In genomic region chr9:90255844-90256405, GRCm38 (mm10) we compare ENCODE assay signal across 13 mouse cellular contexts. TPM values are rescaled to one million over a fixed set of nuclear protein-coding genes. Genes with fewer than 3 reads are reported as not detected.
DNase-seq lines count a peak whose midpoint lies in the region; ATAC-seq and TF ChIP-seq lines count a peak whose summit lies in the region.
"Had no signal": no experiment of that assay in that cellular context is flagged by ENCODE, and none has a peak within 500 bp of the region (broad histone marks: within the 10 kb centered on the region; RNA-seq: fewer than 3 reads in every experiment).

No protein-coding gene starts in this region.

- H3K4me2 ChIP-seq in lung, postnatal 0 days (replicated peaks; ENCODE audit: low read depth, low read length) = no peak overlapping the region
- no peak overlapping the region for H3K4me2 ChIP-seq in hindbrain, embryonic 11.5 days (replicated peaks; ENCODE audit: low read depth, low read length)
- no peak overlapping the region for H3K4me2 ChIP-seq in midbrain, embryonic 14.5 days (ENCODE audit: low read length)
- H3K4me2 ChIP-seq: heart, embryonic 13.5 days had no signal

- H3K4me1 ChIP-seq in lung, postnatal 0 days (ENCODE audit: insufficient read depth, low read depth, low read length) = peaks cover 23% of the 10 kb centered on the region
- peaks cover 27% of the 10 kb centered on the region for H3K4me1 ChIP-seq in lung, adult 2 months (ENCODE audit: control insufficient read depth, insufficient read depth, low read length)
- H3K4me1 ChIP-seq in hindbrain, embryonic 11.5 days (replicated peaks; ENCODE audit: control insufficient read depth, insufficient read depth, low read length) = no peaks in the 10 kb centered on the region
- no peaks in the 10 kb centered on the region for H3K4me1 ChIP-seq in midbrain, embryonic 14.5 days (ENCODE audit: control insufficient read depth, insufficient read depth, low read length)

- H3K27ac ChIP-seq in lung, postnatal 0 days (ENCODE audit: low read length) = no peak overlapping the region
- no peak overlapping the region for H3K27ac ChIP-seq in hindbrain, embryonic 11.5 days (ENCODE audit: low read depth, low read length)
- H3K27ac ChIP-seq in midbrain, embryonic 14.5 days (replicated peaks; ENCODE audit: low read depth, low read length) = no peak overlapping the region
- H3K27ac ChIP-seq: heart, embryonic 13.5 days had no signal

- no peaks in the 10 kb centered on the region for H3K27me3 ChIP-seq in lung, postnatal 0 days (replicated peaks; ENCODE audit: insufficient read depth, low read length)
- no peaks in the 10 kb centered on the region for H3K27me3 ChIP-seq in hindbrain, embryonic 11.5 days (ENCODE audit: control insufficient read depth, insufficient read depth, low read length)
- H3K27me3 ChIP-seq in midbrain, embryonic 14.5 days (ENCODE audit: control insufficient read depth, insufficient read depth, low read length) = no peaks in the 10 kb centered on the region
- H3K27me3 ChIP-seq: heart, embryonic 13.5 days had no signal

- no peak for TF ChIP-seq EP300 in lung, postnatal 0 days (IDR thresholded peaks at IDR 0.05)

- no peak overlapping the region for H3K9ac ChIP-seq in lung, postnatal 0 days (replicated peaks; ENCODE audit: low read depth)
- no peak overlapping the region for H3K9ac ChIP-seq in hindbrain, embryonic 11.5 days (ENCODE audit: low read depth, low read length)
- no peak overlapping the region for H3K9ac ChIP-seq in midbrain, embryonic 14.5 days (replicated peaks; ENCODE audit: low read length)
- H3K9ac ChIP-seq: heart, embryonic 13.5 days had no signal

- DNase-seq in adrenal gland, postnatal 14 days = peak; percentile 26
- no peak for DNase-seq in adrenal gland, postnatal 36 days
- DNase-seq in lung, postnatal 0 days (ENCODE audit: low spot score) = peak; percentile 79
- no peak for DNase-seq in lung, adult 2 months
- DNase-seq in hindbrain, embryonic 11.5 days (ENCODE audit: low spot score) = no peak
- peak; percentile 24 for DNase-seq in midbrain, embryonic 14.5 days
- DNase-seq in thymus, postnatal 36 days = no peak
- no peak for DNase-seq in heart, adult 9 months (ENCODE audit: low spot score in 2 of 2)
- DNase-seq: cerebellum, adult 11 months; kidney, postnatal 4 days; right cerebral cortex, postnatal 4 days had no signal

- ATAC-seq in lung, postnatal 0 days = peak; percentile 79
- peak; percentile 39; the same call in 1 of the 2 replicates for ATAC-seq in hindbrain, embryonic 11.5 days (ENCODE audit: low FRiP score)
- no peak for ATAC-seq in midbrain, embryonic 14.5 days (ENCODE audit: low FRiP score, low TSS enrichment)

- no peak for TF ChIP-seq CTCF in lung, postnatal 0 days (IDR thresholded peaks at IDR 0.05)
- no peak for TF ChIP-seq CTCF in lung, adult 2 months (IDR thresholded peaks at IDR 0.05; ENCODE audit: insufficient read depth, low read length)

- no peak for TF ChIP-seq POLR2A in lung, adult 2 months (IDR thresholded peaks at IDR 0.05; ENCODE audit: borderline replicate concordance, extremely low read depth, low read depth, low read length)

- 42% methylated on average over 6 of the region's 6 CpGs for WGBS in lung, postnatal 0 days
- WGBS in lung, adult 2 months = 52% methylated on average over 6 of the region's 6 CpGs
- whole genome bisulfite sequencing in hindbrain, embryonic 11.5 days = 48% methylated on average over 6 of the region's 6 CpGs
- 23% methylated on average over 6 of the region's 6 CpGs for WGBS in midbrain, embryonic 14.5 days

- no peak overlapping the region for H3K4me3 ChIP-seq in lung, postnatal 0 days (ENCODE audit: low read depth, low read length)
- no peak overlapping the region for H3K4me3 ChIP-seq in lung, adult 2 months (replicated peaks; ENCODE audit: extremely low read depth, low read depth, low read length)
- H3K4me3 ChIP-seq in hindbrain, embryonic 11.5 days (ENCODE audit: low read depth, low read length) = no peak overlapping the region
- no peak overlapping the region for H3K4me3 ChIP-seq in midbrain, embryonic 14.5 days (replicated peaks; ENCODE audit: low read depth, low read length)
- H3K4me3 ChIP-seq: heart, embryonic 13.5 days had no signal

- no peaks in the 10 kb centered on the region for H3K9me3 ChIP-seq in lung, postnatal 0 days (ENCODE audit: low read length)
- no peaks in the 10 kb centered on the region for H3K9me3 ChIP-seq in hindbrain, embryonic 11.5 days (ENCODE audit: control insufficient read depth, low read length)
- no peaks in the 10 kb centered on the region for H3K9me3 ChIP-seq in midbrain, embryonic 14.5 days (ENCODE audit: control insufficient read depth, low read length)
- H3K9me3 ChIP-seq: heart, embryonic 13.5 days had no signal

- no peaks in the 10 kb centered on the region; the same call in 1 of the 2 replicates for H3K36me3 ChIP-seq in lung, postnatal 0 days (ENCODE audit: insufficient read depth, low read length)
- no peaks in the 10 kb centered on the region for H3K36me3 ChIP-seq in hindbrain, embryonic 11.5 days (ENCODE audit: control insufficient read depth, insufficient read depth, low read length)
- H3K36me3 ChIP-seq in midbrain, embryonic 14.5 days (ENCODE audit: control insufficient read depth, insufficient read depth, low read length) = no peaks in the 10 kb centered on the region
- H3K36me3 ChIP-seq: G1E; heart, embryonic 13.5 days had no signal

RNA-seq across cellular contexts. Expression of gene Tbc1d2b, which starts 14.7 kb away (rescaled TPM):
- total RNA-seq in adrenal gland, postnatal 14 days (2021) = 25.5 and 30.2 TPM in 2 replicates
- total RNA-seq in adrenal gland, postnatal 36 days (2021) = 10 to 100 TPM; 36.0 to 41.1 TPM
- polyA plus RNA-seq in lung, postnatal 0 days (2015; fragmentation: Nextera tagmentation; extraction: Ambion mirVana) = 9.5 and 11.0 TPM in 2 replicates
- 40.7 and 46.4 TPM in 2 replicates for polyA plus RNA-seq in lung, adult 2 months (2012; rRNA removed)
- polyA plus RNA-seq in hindbrain, embryonic 11.5 days (2014; fragmentation: Nextera tagmentation; extraction: Ambion mirVana) = 8.0 and 9.1 TPM in 2 replicates
- polyA plus RNA-seq in midbrain, embryonic 14.5 days (2014; fragmentation: Nextera tagmentation; extraction: Ambion mirVana) = 4.1 and 6.9 TPM in 2 replicates

Comparison
In these comparisons a context has a peak if more than half of its experiments do, and no peak if none do; other contexts are left out.
1. DNase-seq: peak in adrenal gland, postnatal 14 days (single experiment), lung, postnatal 0 days (single experiment) and midbrain, embryonic 14.5 days (single experiment); none in adrenal gland, postnatal 36 days (0 of 2), lung, adult 2 months (single experiment), hindbrain, embryonic 11.5 days (single experiment), thymus, postnatal 36 days (0 of 2) and heart, adult 9 months (0 of 2).